Mouse (Mus musculus): ENCODE data around the gene Adam15.

The Adam15 gene

GRCm38 (mm10) chr3:89300514-89300913, 49.3 kb downstream of the Adam15 start:
- DNase-seq (ENCODE audit: low read depth, low spot score), result no peak

DNA sequence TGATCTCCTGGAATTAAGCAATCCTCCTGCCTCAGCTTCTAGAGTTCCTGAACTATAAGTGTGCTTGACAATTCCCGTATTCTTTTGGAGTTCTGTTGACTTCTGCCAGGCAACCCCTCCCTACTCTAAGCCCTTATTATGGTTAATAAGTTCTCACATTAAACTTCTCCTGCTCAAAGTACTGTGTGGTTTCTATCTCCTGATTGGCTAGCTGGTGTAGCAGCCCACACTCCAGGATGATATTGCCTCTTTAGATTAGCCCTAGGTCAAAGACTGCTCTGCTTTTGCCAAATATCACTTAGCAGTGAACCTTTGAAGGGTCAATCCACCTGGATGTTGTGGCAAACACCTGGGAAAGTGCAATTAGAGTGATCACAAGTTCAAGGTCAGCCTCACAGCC, 49.7 kb downstream of the Adam15 start:
- no peak for DNase-seq (ENCODE audit: low read depth, low spot score)

DNA sequence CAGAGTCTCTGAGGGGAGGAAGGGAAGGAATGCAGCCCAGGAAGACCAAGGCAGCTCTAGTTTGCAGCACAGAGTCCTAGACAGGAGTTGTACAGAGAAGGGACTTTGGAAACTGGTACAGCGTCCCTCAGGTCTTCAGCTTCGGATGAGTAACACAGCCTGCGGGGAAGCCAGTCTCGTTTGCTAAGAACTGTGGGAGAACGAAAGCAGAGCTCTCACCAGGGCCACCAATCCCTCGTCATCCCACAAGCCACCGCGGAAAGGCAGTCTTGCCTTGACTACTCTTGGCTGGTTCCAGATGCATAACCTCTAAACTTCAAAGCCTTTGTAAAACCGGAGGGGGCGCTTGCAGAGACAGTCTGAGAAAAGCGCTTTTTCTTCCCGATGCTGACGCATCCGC, 50.3 kb downstream of the Adam15 start:
- DNase-seq (ENCODE audit: low read depth, low spot score), result no peak

GRCm38 (mm10) chr3:89298908-89299307, 50.9 kb downstream of the Adam15 start:
- no peak for DNase-seq (ENCODE audit: low read depth, low spot score)

DNA sequence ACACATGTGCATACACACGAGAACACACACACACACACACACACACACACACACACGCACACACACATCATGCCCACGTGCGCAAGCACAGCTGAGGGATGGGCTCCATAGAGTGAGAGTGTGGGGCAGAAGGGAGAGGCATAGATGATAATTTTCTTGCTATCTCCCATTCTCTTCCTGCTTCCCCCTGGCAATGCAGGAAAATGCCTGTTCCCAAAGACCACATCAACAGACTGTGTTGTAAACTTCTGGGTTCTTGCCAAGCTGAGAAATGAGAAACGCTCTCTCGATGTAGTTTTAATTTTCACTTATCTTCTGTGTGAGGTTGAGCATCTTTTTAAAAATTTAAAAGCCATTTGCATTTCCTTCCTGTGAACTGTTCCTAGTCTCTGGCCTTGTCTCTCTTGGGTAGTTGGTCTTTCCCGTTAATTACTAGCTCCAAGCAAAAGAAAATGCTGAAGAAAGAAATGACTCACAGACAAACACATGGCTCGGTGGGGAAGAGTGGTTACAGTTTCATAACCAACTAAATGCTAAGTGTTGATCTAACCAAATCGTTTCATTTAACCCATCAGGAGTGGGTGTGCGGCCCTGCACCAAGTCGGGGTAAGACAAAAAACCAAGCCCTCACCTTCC, 52.9 kb downstream of the Adam15 start:
- DNase-seq (ENCODE audit: low read depth, low spot score), result no peak

- no peak for DNase-seq (ENCODE audit: low read depth, low spot score)
These were observed 54.0 kb downstream of the Adam15 start for GRCm38 (mm10) chr3:89295685-89296230.

- no peak for DNase-seq (ENCODE audit: low read depth, low spot score)
These were observed 55.6 kb downstream of the Adam15 start for GRCm38 (mm10) chr3:89294195-89294594.

DNA sequence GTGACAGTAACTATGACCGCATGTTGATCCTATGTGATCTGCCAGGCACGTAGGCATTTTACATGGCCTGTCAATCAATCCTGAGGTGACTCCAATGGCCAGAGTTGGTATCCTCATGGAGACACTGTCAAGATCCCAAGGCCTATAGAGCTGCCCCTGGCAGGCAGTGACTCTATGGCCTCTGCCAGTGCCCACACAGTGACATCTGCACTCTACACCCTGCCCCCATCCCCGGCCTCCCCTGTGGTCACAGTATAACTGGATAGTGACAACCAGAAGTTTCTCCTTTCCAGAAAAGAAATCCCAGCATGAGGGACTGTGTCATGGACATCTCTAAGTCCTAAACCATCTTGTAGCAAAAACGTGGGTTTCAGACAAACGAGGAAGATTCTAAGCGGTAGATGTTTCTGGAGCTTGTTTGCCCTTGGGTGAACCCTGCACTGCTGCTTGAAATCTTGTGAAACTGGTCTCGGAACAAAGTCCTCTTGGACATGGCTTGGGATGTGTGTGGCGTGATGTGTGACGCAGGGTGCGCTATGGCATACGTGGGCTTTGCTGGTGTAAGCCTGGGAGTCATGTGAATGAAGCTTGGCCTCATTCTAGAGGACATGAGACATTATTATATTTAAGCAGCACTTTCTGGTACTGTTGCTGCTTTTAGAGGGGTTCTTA, 56.4 kb downstream of the Adam15 start:
- no peak for DNase-seq (ENCODE audit: low read depth, low spot score)

DNA sequence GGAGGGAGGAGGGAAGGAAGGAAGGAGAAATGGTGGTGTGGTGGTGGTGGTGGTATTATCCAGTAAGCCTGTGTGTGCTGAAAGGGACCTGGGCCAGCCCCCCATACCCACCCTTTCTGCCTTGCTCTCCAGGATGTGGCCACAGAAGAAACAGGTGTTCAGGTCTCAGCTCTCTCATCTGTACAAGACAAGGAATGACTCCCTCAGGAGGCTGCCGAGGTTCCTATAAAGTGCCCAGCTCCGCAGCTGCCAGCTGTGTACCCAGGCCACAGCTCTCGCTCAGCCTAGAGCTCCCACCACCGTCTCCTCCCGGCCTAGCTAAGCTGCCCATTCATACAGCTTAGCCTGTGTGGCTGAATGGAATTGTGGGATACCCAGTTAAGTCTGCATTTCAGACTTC, 57.5 kb downstream of the Adam15 start:
- DNase-seq (ENCODE audit: low read depth, low spot score), result no peak

DNA sequence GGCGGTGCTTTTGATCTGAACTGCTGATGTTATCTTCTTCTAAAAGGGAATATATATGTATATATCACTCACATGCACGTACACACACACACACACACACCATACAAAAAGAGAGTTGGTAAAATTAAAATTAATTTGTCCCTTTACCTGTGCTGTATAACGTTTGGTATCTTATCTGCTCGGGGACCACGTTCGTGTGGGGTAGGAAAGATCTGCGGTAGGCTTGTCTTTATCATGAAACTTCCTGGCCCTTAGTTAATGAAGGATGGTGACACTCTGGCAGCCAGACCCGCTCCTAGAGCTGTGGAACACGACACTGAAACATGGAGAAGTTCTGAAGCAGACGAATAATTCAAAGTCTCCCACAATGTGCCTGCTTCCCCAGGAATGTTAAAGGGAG, 57.9 kb downstream of the Adam15 start:
- no peak for DNase-seq (ENCODE audit: low read depth, low spot score)

Measured in A20 (cell line).